Mouse (Mus musculus): ENCODE data around the gene Adora2a. TPM values are rescaled to one million over a fixed set of nuclear protein-coding genes. Genes with fewer than 3 reads are reported as not detected.
A peak's percentile ranks its signal among the peaks of the same experiment; 100 is the strongest.
"Not testable (repeated sequence)": the region's sequence is repeated elsewhere in the genome, so short reads cannot be mapped to it uniquely, and the experiment has no call there.

Adora2a gene
- polyA plus RNA-seq, 1 experiment from 2014 or later = 3.0 TPM

DNA sequence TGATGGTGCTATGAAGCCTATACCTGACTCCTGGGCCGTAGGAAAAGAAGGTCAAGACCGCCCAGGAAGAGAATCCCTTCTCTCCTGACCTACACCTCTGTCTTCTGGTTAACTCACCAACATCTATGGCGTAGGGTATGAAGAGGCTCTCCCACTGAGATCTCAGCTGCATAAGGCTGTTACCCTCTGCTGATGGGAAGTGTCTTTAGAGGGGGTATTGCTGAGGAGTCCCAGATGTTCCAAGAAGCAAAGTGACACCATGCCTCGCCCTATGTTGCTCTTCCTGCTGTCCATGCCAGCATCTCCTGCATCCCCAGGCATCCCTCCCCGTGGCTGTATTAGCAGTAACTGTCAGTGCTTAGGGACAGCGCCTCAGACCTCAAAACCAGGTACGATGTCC is 22.7 kb downstream of the Adora2a start:
- H3K4me2 ChIP-seq (ENCODE audit: low read length) = no peak overlapping the region
- H3K4me3 ChIP-seq (ENCODE audit: low read depth, low read length) = no peak overlapping the region
- ATAC-seq (replicated peaks; ENCODE audit: low FRiP score, low TSS enrichment, low read depth) = no peak
- no peak overlapping the region for H3K27ac ChIP-seq (ENCODE audit: low read depth)
- no peaks in the 10 kb centered on the region for H3K9me3 ChIP-seq (ENCODE audit: control insufficient read depth, low read length)
- DNase-seq (ENCODE audit: low spot score) = no peak
- H3K9ac ChIP-seq (ENCODE audit: low read length) = no peak overlapping the region
- H3K4me1 ChIP-seq (replicated peaks; ENCODE audit: control insufficient read depth, insufficient read depth, low read length) = no peaks in the 10 kb centered on the region
- H3K27me3 ChIP-seq (replicated peaks; ENCODE audit: control insufficient read depth, insufficient read depth, low read length) = no peaks in the 10 kb centered on the region
- H3K36me3 ChIP-seq (ENCODE audit: control insufficient read depth, insufficient read depth, low read length) = no peaks in the 10 kb centered on the region
- WGBS = 87% methylated on average over 7 of the region's 7 CpGs

GRCm38 (mm10) chr10:75341936-75342335 is 25.3 kb downstream of the Adora2a start:
- Histone ChIP-seq H3K9ac (ENCODE audit: low read length) (no peak overlapping the region), H3K4me2 (ENCODE audit: low read length) (no peak overlapping the region), H3K27ac (ENCODE audit: low read depth) (no peak overlapping the region), H3K9me3 (ENCODE audit: control insufficient read depth, low read length) (no peaks in the 10 kb centered on the region), H3K4me1 (replicated peaks; ENCODE audit: control insufficient read depth, insufficient read depth, low read length) (no peaks in the 10 kb centered on the region), H3K36me3 (ENCODE audit: control insufficient read depth, insufficient read depth, low read length) (no peaks in the 10 kb centered on the region), H3K27me3 (replicated peaks; ENCODE audit: control insufficient read depth, insufficient read depth, low read length) (no peaks in the 10 kb centered on the region), H3K4me3 (ENCODE audit: low read depth, low read length) (no peak overlapping the region)
- DNase-seq (ENCODE audit: low spot score) (no peak), ATAC-seq (replicated peaks; ENCODE audit: low FRiP score, low TSS enrichment, low read depth) (no peak)
- 33% methylated on average over 8 of the region's 8 CpGs for WGBS

DNA sequence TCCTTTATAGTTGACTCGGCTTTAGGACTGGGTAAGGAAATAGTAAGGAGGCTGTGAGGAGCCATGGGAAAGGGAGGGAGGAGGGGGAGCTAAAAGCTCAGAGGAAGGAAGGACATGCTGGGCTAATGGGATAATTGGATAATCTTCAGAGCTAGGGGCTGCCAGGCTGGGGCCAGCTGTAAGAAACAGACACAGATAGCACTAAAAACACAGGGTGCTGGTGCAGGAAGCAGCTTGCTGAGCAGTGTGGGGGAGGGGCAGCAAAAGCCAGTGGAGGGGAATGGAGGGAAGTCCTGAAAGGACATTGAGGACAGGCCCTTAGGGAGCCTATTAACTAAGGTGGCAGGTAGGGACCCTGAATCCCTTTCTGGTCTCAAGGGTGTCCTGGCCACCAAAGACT is 27.9 kb downstream of the Adora2a start:
- not testable (repeated sequence) for H3K4me3 ChIP-seq (ENCODE audit: low read depth, low read length); H3K9ac ChIP-seq (ENCODE audit: low read length); DNase-seq (ENCODE audit: low spot score); H3K27me3 ChIP-seq (replicated peaks; ENCODE audit: control insufficient read depth, insufficient read depth, low read length); H3K36me3 ChIP-seq (ENCODE audit: control insufficient read depth, insufficient read depth, low read length); H3K4me2 ChIP-seq (ENCODE audit: low read length); H3K9me3 ChIP-seq (ENCODE audit: control insufficient read depth, low read length); H3K4me1 ChIP-seq (replicated peaks; ENCODE audit: control insufficient read depth, insufficient read depth, low read length); H3K27ac ChIP-seq (ENCODE audit: low read depth)
- 0 out of 2 replicates have a peak, but pooled peaks have one; percentile 47 for ATAC-seq (replicated peaks; ENCODE audit: low FRiP score, low TSS enrichment, low read depth)
- 54% methylated on average over 1 of the region's 1 CpGs for WGBS

- no peaks in the 10 kb centered on the region for H3K4me1 ChIP-seq (replicated peaks; ENCODE audit: control insufficient read depth, insufficient read depth, low read length)
- DNase-seq (ENCODE audit: low spot score) = no peak
- ATAC-seq (replicated peaks; ENCODE audit: low FRiP score, low TSS enrichment, low read depth) = no peak
- H3K9ac ChIP-seq (ENCODE audit: low read length) = no peak overlapping the region
- no peak overlapping the region for H3K4me3 ChIP-seq (ENCODE audit: low read depth, low read length)
- H3K9me3 ChIP-seq (ENCODE audit: control insufficient read depth, low read length) = no peaks in the 10 kb centered on the region
- no peak overlapping the region for H3K4me2 ChIP-seq (ENCODE audit: low read length)
- no peaks in the 10 kb centered on the region for H3K27me3 ChIP-seq (replicated peaks; ENCODE audit: control insufficient read depth, insufficient read depth, low read length)
- no peak overlapping the region for H3K27ac ChIP-seq (ENCODE audit: low read depth)
- no peaks in the 10 kb centered on the region for H3K36me3 ChIP-seq (ENCODE audit: control insufficient read depth, insufficient read depth, low read length)
- 47% methylated on average over 2 of the region's 2 CpGs for WGBS
These were observed 28.6 kb downstream of the Adora2a start for GRCm38 (mm10) chr10:75345265-75345664.

DNA sequence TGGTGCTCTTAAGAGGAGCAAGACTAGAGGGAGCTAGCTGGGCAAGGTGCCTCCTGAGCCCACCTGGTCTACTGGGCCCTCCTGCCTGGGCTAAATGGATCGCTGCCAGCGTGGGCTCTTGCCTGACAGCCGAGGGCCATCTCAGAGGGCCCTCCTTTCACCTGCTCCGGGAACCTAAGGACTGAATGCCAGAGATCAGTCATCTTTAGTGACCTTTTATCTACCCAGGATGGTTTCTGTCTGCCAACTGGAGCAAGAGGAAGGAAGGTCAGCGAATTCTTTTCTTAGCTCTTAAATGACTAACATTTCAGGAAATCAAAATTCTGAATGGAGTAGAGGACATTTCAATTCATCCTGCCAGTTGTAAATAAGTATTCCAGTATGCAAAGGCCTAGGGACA is 33.9 kb downstream of the Adora2a start:
- Histone ChIP-seq H3K9ac (ENCODE audit: low read length) (no peak overlapping the region), H3K36me3 (ENCODE audit: control insufficient read depth, insufficient read depth, low read length) (no peaks in the 10 kb centered on the region), H3K27me3 (replicated peaks; ENCODE audit: control insufficient read depth, insufficient read depth, low read length) (no peaks in the 10 kb centered on the region), H3K27ac (ENCODE audit: low read depth) (no peak overlapping the region), H3K9me3 (ENCODE audit: control insufficient read depth, low read length) (no peaks in the 10 kb centered on the region), H3K4me2 (ENCODE audit: low read length) (no peak overlapping the region), H3K4me1 (replicated peaks; ENCODE audit: control insufficient read depth, insufficient read depth, low read length) (no peaks in the 10 kb centered on the region), H3K4me3 (ENCODE audit: low read depth, low read length) (no peak overlapping the region)
- ATAC-seq (replicated peaks; ENCODE audit: low FRiP score, low TSS enrichment, low read depth) = no peak
- DNase-seq (ENCODE audit: low spot score) = no peak
- 83% methylated on average over 5 of the region's 5 CpGs for WGBS

GRCm38 (mm10) chr10:75352541-75352940 is 35.9 kb downstream of the Adora2a start:
- no peak for DNase-seq (ENCODE audit: low spot score)
- Histone ChIP-seq H3K4me2 (ENCODE audit: low read length) (no peak overlapping the region), H3K27ac (ENCODE audit: low read depth) (no peak overlapping the region), H3K4me3 (ENCODE audit: low read depth, low read length) (no peak overlapping the region), H3K9ac (ENCODE audit: low read length) (no peak overlapping the region), H3K36me3 (ENCODE audit: control insufficient read depth, insufficient read depth, low read length) (no peaks in the 10 kb centered on the region), H3K27me3 (replicated peaks; ENCODE audit: control insufficient read depth, insufficient read depth, low read length) (no peaks in the 10 kb centered on the region), H3K9me3 (ENCODE audit: control insufficient read depth, low read length) (no peaks in the 10 kb centered on the region), H3K4me1 (replicated peaks; ENCODE audit: control insufficient read depth, insufficient read depth, low read length) (no peaks in the 10 kb centered on the region)
- ATAC-seq (replicated peaks; ENCODE audit: low FRiP score, low TSS enrichment, low read depth) = no peak
- WGBS = 94% methylated on average over 12 of the region's 12 CpGs

GRCm38 (mm10) chr10:75353838-75354241 is 37.2 kb downstream of the Adora2a start:
- H3K9me3 ChIP-seq (ENCODE audit: control insufficient read depth, low read length); H3K36me3 ChIP-seq (ENCODE audit: control insufficient read depth, insufficient read depth, low read length); H3K4me2 ChIP-seq (ENCODE audit: low read length); H3K27me3 ChIP-seq (replicated peaks; ENCODE audit: control insufficient read depth, insufficient read depth, low read length); H3K9ac ChIP-seq (ENCODE audit: low read length); H3K4me3 ChIP-seq (ENCODE audit: low read depth, low read length); ATAC-seq (replicated peaks; ENCODE audit: low FRiP score, low TSS enrichment, low read depth); H3K4me1 ChIP-seq (replicated peaks; ENCODE audit: control insufficient read depth, insufficient read depth, low read length); H3K27ac ChIP-seq (ENCODE audit: low read depth): not testable (repeated sequence)
- peak; percentile 43 for DNase-seq (ENCODE audit: low spot score)
- WGBS = 65% methylated on average over 7 of the region's 9 CpGs

- Histone ChIP-seq H3K4me1 (replicated peaks; ENCODE audit: control insufficient read depth, insufficient read depth, low read length) (no peaks in the 10 kb centered on the region), H3K4me3 (ENCODE audit: low read depth, low read length) (no peak overlapping the region), H3K27ac (ENCODE audit: low read depth) (no peak overlapping the region), H3K9me3 (ENCODE audit: control insufficient read depth, low read length) (no peaks in the 10 kb centered on the region), H3K9ac (ENCODE audit: low read length) (no peak overlapping the region), H3K4me2 (ENCODE audit: low read length) (no peak overlapping the region), H3K36me3 (ENCODE audit: control insufficient read depth, insufficient read depth, low read length) (no peaks in the 10 kb centered on the region), H3K27me3 (replicated peaks; ENCODE audit: control insufficient read depth, insufficient read depth, low read length) (no peaks in the 10 kb centered on the region)
- 74% methylated on average over 4 of the region's 4 CpGs for WGBS
- no peak for ATAC-seq (replicated peaks; ENCODE audit: low FRiP score, low TSS enrichment, low read depth)
- no peak for DNase-seq (ENCODE audit: low spot score)
These were observed 38.7 kb downstream of the Adora2a start for GRCm38 (mm10) chr10:75355341-75355740.

DNA sequence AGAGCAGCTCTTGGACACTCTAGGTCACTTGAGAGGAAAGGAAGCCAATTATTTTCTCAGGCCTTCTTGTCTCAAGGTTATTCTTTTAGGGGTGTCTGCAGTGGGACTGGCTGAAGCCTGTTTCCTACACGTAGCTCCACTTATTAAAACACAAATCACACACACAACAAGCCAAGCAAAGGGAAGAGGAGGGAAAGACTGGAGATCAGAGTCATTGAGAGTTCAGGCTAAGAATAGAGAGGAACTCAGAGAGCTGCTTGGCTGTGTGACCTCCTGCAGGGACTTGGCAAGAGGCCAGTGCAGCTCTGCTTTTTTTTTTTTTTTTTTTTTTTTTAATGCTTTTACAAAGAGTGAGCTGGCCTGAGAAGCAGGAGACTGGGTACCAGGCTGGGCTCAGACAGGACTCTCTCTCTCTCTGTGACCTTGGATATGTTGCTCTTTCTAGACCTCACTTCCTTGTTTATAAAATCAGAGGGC is 47.6 kb downstream of the Adora2a start:
- DNase-seq (ENCODE audit: low spot score); H3K4me2 ChIP-seq (ENCODE audit: low read length); H3K4me3 ChIP-seq (ENCODE audit: low read depth, low read length); H3K27me3 ChIP-seq (replicated peaks; ENCODE audit: control insufficient read depth, insufficient read depth, low read length); H3K4me1 ChIP-seq (replicated peaks; ENCODE audit: control insufficient read depth, insufficient read depth, low read length); H3K9me3 ChIP-seq (ENCODE audit: control insufficient read depth, low read length); H3K9ac ChIP-seq (ENCODE audit: low read length); H3K36me3 ChIP-seq (ENCODE audit: control insufficient read depth, insufficient read depth, low read length): not testable (repeated sequence)
- H3K27ac ChIP-seq (ENCODE audit: low read depth) = 0 out of 2 replicates have a peak overlapping the region, but pooled peaks have one; percentile 34
- ATAC-seq (replicated peaks; ENCODE audit: low FRiP score, low TSS enrichment, low read depth) = peak; percentile 77; the same call in 1 of the 2 replicates
- 22% methylated on average over 1 of the region's 1 CpGs for WGBS

All from intestine, embryonic 14.5 days (tissue).